Mouse (Mus musculus) erythroblast, adult 5-6 weeks (primary cell): ENCODE data around the gene Tbxa2r. TPM values are rescaled to one million over a fixed set of nuclear protein-coding genes. Genes with fewer than 3 reads are reported as not detected.

ENCODE experiments used
- ATAC-seq: replicated peaks from 2 replicates; pipeline ENCODE4 v1.8.0; 2016; ENCODE audit warnings: moderate number of reproducible peaks, mild to moderate bottlenecking, moderate TSS enrichment, inconsistent platforms; ENCODE audit not compliant: poor library complexity, low FRiP score, severe bottlenecking
- total RNA-seq, 2 experiments: library from RNA; stranded (forward) in 1 of 2; stranded (reverse) in 1 of 2; fragments of 150-400 nt in 1 of 2; fragments of 200-764, 138-1000 nt in 1 of 2; gene quantifications; 2 replicates each; pipeline versions ENCODE4 v1.2.3 to v1.2.4; 2015 to 2017; ENCODE audit warnings: low replicate concordance in 2 of 2

Gene Tbxa2r
- total RNA-seq, 2 experiments from 2014 or later: not detected

GRCm38 (mm10) chr10:81384605-81384982 lies 56.1 kb downstream of the Tbxa2r start:
- ATAC-seq: no peak

Other genes with a start within 250 kb of the Tbxa2r start
Only the 30 nearest of the 33 such genes appear.
- gene Map2k2, start 222.8 kb upstream of the Tbxa2r start, total RNA-seq (2015; ENCODE audit: low replicate concordance): 22.2 and 31.5 TPM in 2 replicates
- gene Map2k2, start 222.8 kb upstream of the Tbxa2r start, total RNA-seq (2017; ENCODE audit: low replicate concordance): 34.2 and 49.9 TPM in 2 replicates
- gene Zbtb7a, start 193.5 kb upstream of the Tbxa2r start, total RNA-seq (2015; ENCODE audit: low replicate concordance): 11.5 and 13.2 TPM in 2 replicates
- 10.1 and 14.2 TPM in 2 replicates for gene Zbtb7a, start 193.5 kb upstream of the Tbxa2r start, total RNA-seq (2017; ENCODE audit: low replicate concordance)
- gene Pias4, start 160.8 kb upstream of the Tbxa2r start, total RNA-seq (2015; ENCODE audit: low replicate concordance): 4.4 and 11.3 TPM in 2 replicates
- 12.3 and 19.3 TPM in 2 replicates for gene Pias4, start 160.8 kb upstream of the Tbxa2r start, total RNA-seq (2017; ENCODE audit: low replicate concordance)
- 227 and 267 TPM in 2 replicates for gene Eef2, start 152.1 kb upstream of the Tbxa2r start, total RNA-seq (2015; ENCODE audit: low replicate concordance)
- gene Eef2, start 152.1 kb upstream of the Tbxa2r start, total RNA-seq (2017; ENCODE audit: low replicate concordance): 388 and 458 TPM in 2 replicates
- 3.3 and 7.3 TPM in 2 replicates for gene Dapk3, start 145.7 kb upstream of the Tbxa2r start, total RNA-seq (2015; ENCODE audit: low replicate concordance)
- 10.8 and 11.8 TPM in 2 replicates for gene Dapk3, start 145.7 kb upstream of the Tbxa2r start, total RNA-seq (2017; ENCODE audit: low replicate concordance)
- not detected in 2 replicates for gene 4930442H23Rik, start 144.9 kb upstream of the Tbxa2r start, total RNA-seq (2015; ENCODE audit: low replicate concordance)
- gene 4930442H23Rik, start 144.9 kb upstream of the Tbxa2r start, total RNA-seq (2017; ENCODE audit: low replicate concordance): not detected in 2 replicates
- not detected in 2 replicates for gene Nmrk2, start 126.7 kb upstream of the Tbxa2r start, total RNA-seq (2015; ENCODE audit: low replicate concordance)
- not detected in 2 replicates for gene Nmrk2, start 126.7 kb upstream of the Tbxa2r start, total RNA-seq (2017; ENCODE audit: low replicate concordance)
- gene Atcay, start 97.9 kb upstream of the Tbxa2r start, total RNA-seq (2015; ENCODE audit: low replicate concordance): not detected in 2 replicates
- gene Atcay, start 97.9 kb upstream of the Tbxa2r start, total RNA-seq (2017; ENCODE audit: low replicate concordance): not detected in 2 replicates
- gene Zfr2, start 95.6 kb upstream of the Tbxa2r start, total RNA-seq (2015; ENCODE audit: low replicate concordance): not detected in 2 replicates
- not detected in 2 replicates for gene Zfr2, start 95.6 kb upstream of the Tbxa2r start, total RNA-seq (2017; ENCODE audit: low replicate concordance)
- 0.42 and 0.96 TPM in 2 replicates for gene Matk, start 75.8 kb upstream of the Tbxa2r start, total RNA-seq (2015; ENCODE audit: low replicate concordance)
- 4.3 TPM in 2 replicates for gene Matk, start 75.8 kb upstream of the Tbxa2r start, total RNA-seq (2017; ENCODE audit: low replicate concordance)
- gene Mrpl54, start 61.8 kb upstream of the Tbxa2r start, total RNA-seq (2015; ENCODE audit: low replicate concordance): 6.3 and 56.3 TPM in 2 replicates
- gene Mrpl54, start 61.8 kb upstream of the Tbxa2r start, total RNA-seq (2017; ENCODE audit: low replicate concordance): 23.1 and 36.6 TPM in 2 replicates
- 3.3 and 4.4 TPM in 2 replicates for gene Apba3, start 61.8 kb upstream of the Tbxa2r start, total RNA-seq (2015; ENCODE audit: low replicate concordance)
- 4.3 and 10.8 TPM in 2 replicates for gene Apba3, start 61.8 kb upstream of the Tbxa2r start, total RNA-seq (2017; ENCODE audit: low replicate concordance)
- 3.3 TPM in 1 of 2 replicates, not detected in the other for gene Tjp3, start 37.1 kb upstream of the Tbxa2r start, total RNA-seq (2015; ENCODE audit: low replicate concordance)
- gene Tjp3, start 37.1 kb upstream of the Tbxa2r start, total RNA-seq (2017; ENCODE audit: low replicate concordance): 0.60 and 1.7 TPM in 2 replicates
- gene Pip5k1c, start 35.8 kb upstream of the Tbxa2r start, total RNA-seq (2015; ENCODE audit: low replicate concordance): 9.6 and 11.3 TPM in 2 replicates
- gene Pip5k1c, start 35.8 kb upstream of the Tbxa2r start, total RNA-seq (2017; ENCODE audit: low replicate concordance): 10.8 and 11.3 TPM in 2 replicates
- 5.6 and 6.1 TPM in 2 replicates for gene Cactin, start 7.6 kb upstream of the Tbxa2r start, total RNA-seq (2015; ENCODE audit: low replicate concordance)
- gene Cactin, start 7.6 kb upstream of the Tbxa2r start, total RNA-seq (2017; ENCODE audit: low replicate concordance): 18.0 and 27.7 TPM in 2 replicates
- gene Gipc3, start 14.5 kb downstream of the Tbxa2r start, total RNA-seq (2015; ENCODE audit: low replicate concordance): not detected in 2 replicates
- gene Gipc3, start 14.5 kb downstream of the Tbxa2r start, total RNA-seq (2017; ENCODE audit: low replicate concordance): not detected in 2 replicates
- 9.2 and 14.6 TPM in 2 replicates for gene Hmg20b, start 21.7 kb downstream of the Tbxa2r start, total RNA-seq (2015; ENCODE audit: low replicate concordance)
- 14.1 and 30.2 TPM in 2 replicates for gene Hmg20b, start 21.7 kb downstream of the Tbxa2r start, total RNA-seq (2017; ENCODE audit: low replicate concordance)
- gene Mfsd12, start 28.8 kb downstream of the Tbxa2r start, total RNA-seq (2015; ENCODE audit: low replicate concordance): 1.9 and 2.5 TPM in 2 replicates
- 8.7 and 10.6 TPM in 2 replicates for gene Mfsd12, start 28.8 kb downstream of the Tbxa2r start, total RNA-seq (2017; ENCODE audit: low replicate concordance)
- gene 4930404N11Rik, start 37.1 kb downstream of the Tbxa2r start, total RNA-seq (2015; ENCODE audit: low replicate concordance): 15.6 and 27.0 TPM in 2 replicates
- gene 4930404N11Rik, start 37.1 kb downstream of the Tbxa2r start, total RNA-seq (2017; ENCODE audit: low replicate concordance): 35.7 and 41.5 TPM in 2 replicates
- 286 and 325 TPM in 2 replicates for gene Fzr1, start 49.8 kb downstream of the Tbxa2r start, total RNA-seq (2015; ENCODE audit: low replicate concordance)
- 463 and 486 TPM in 2 replicates for gene Fzr1, start 49.8 kb downstream of the Tbxa2r start, total RNA-seq (2017; ENCODE audit: low replicate concordance)
- 10.4 and 11.7 TPM in 2 replicates for gene Dohh, start 55.7 kb downstream of the Tbxa2r start, total RNA-seq (2015; ENCODE audit: low replicate concordance)
- gene Dohh, start 55.7 kb downstream of the Tbxa2r start, total RNA-seq (2017; ENCODE audit: low replicate concordance): 32.5 and 33.7 TPM in 2 replicates
- 2.5 and 3.7 TPM in 2 replicates for gene Gm48551, start 55.7 kb downstream of the Tbxa2r start, total RNA-seq (2015; ENCODE audit: low replicate concordance)
- gene Gm48551, start 55.7 kb downstream of the Tbxa2r start, total RNA-seq (2017; ENCODE audit: low replicate concordance): 1.3 TPM in 1 of 2 replicates, not detected in the other
- gene Gm48552, start 60.3 kb downstream of the Tbxa2r start, total RNA-seq (2015; ENCODE audit: low replicate concordance): not detected in 2 replicates
- gene Gm48552, start 60.3 kb downstream of the Tbxa2r start, total RNA-seq (2017; ENCODE audit: low replicate concordance): 5.6 TPM in 1 of 2 replicates, not detected in the other
- 5.4 TPM in 1 of 2 replicates, not detected in the other for gene Smim24, start 64.3 kb downstream of the Tbxa2r start, total RNA-seq (2015; ENCODE audit: low replicate concordance)
- 1.8 and 3.8 TPM in 2 replicates for gene Smim24, start 64.3 kb downstream of the Tbxa2r start, total RNA-seq (2017; ENCODE audit: low replicate concordance)
- gene Nfic, start 126.9 kb downstream of the Tbxa2r start, total RNA-seq (2015; ENCODE audit: low replicate concordance): 13.4 and 23.8 TPM in 2 replicates
- gene Nfic, start 126.9 kb downstream of the Tbxa2r start, total RNA-seq (2017; ENCODE audit: low replicate concordance): 0.84 and 8.2 TPM in 2 replicates
- not detected in 2 replicates for gene Celf5, start 154.0 kb downstream of the Tbxa2r start, total RNA-seq (2015; ENCODE audit: low replicate concordance)
- gene Celf5, start 154.0 kb downstream of the Tbxa2r start, total RNA-seq (2017; ENCODE audit: low replicate concordance): 0.68 TPM in 1 of 2 replicates, not detected in the other
- 8.1 and 46.4 TPM in 2 replicates for gene Ncln, start 167.7 kb downstream of the Tbxa2r start, total RNA-seq (2015; ENCODE audit: low replicate concordance)
- gene Ncln, start 167.7 kb downstream of the Tbxa2r start, total RNA-seq (2017; ENCODE audit: low replicate concordance): 10.8 and 12.8 TPM in 2 replicates
- gene S1pr4, start 171.4 kb downstream of the Tbxa2r start, total RNA-seq (2015; ENCODE audit: low replicate concordance): 2.9 and 4.6 TPM in 2 replicates
- gene S1pr4, start 171.4 kb downstream of the Tbxa2r start, total RNA-seq (2017; ENCODE audit: low replicate concordance): 2.1 and 6.0 TPM in 2 replicates
- 2.1 and 12.1 TPM in 2 replicates for gene Gna15, start 195.5 kb downstream of the Tbxa2r start, total RNA-seq (2015; ENCODE audit: low replicate concordance)
- gene Gna15, start 195.5 kb downstream of the Tbxa2r start, total RNA-seq (2017; ENCODE audit: low replicate concordance): 6.3 and 14.8 TPM in 2 replicates
- gene Gna11, start 216.5 kb downstream of the Tbxa2r start, total RNA-seq (2015; ENCODE audit: low replicate concordance): 1.9 and 2.1 TPM in 2 replicates
- gene Gna11, start 216.5 kb downstream of the Tbxa2r start, total RNA-seq (2017; ENCODE audit: low replicate concordance): 5.9 and 10.9 TPM in 2 replicates